Mouse (Mus musculus) CH12.LX (cell line): ENCODE measurements around the gene Mapk9. TPM values are rescaled to one million over a fixed set of nuclear protein-coding genes. Genes with fewer than 3 reads are reported as not detected.

Source experiments
- DNase-seq: peaks from one replicate; pipeline ENCODE4 v3.0.0-alpha.2; 2013; ENCODE audit errors: extremely low read depth
- H3K27ac ChIP-seq: 2 replicates; pipeline ENCODE4 v1.5.1; 2012; ENCODE audit warnings: low read depth, mild to moderate bottlenecking, control low read depth, moderate library complexity; ENCODE audit not compliant: insufficient read depth
- H3K27me3 ChIP-seq: replicated peaks from 2 replicates; pipeline ENCODE3; 2012; ENCODE audit warnings: inconsistent platforms
- H3K36me3 ChIP-seq, 2 experiments: replicated peaks in 1 of 2; 2 replicates each; pipeline versions ENCODE3 to v1.6.1; 2012; ENCODE audit warnings: inconsistent platforms in 1 of 2, low read length in 1 of 2, mild to moderate bottlenecking in 1 of 2, mixed read lengths in 1 of 2, moderate library complexity in 1 of 2; ENCODE audit not compliant: control insufficient read depth in 1 of 2, insufficient read depth in 1 of 2
- H3K4me1 ChIP-seq, 2 experiments: 2 replicates each; pipeline ENCODE4 v1.6.1; 2012; ENCODE audit warnings: inconsistent platforms in 1 of 2, moderate library complexity in 1 of 2; ENCODE audit not compliant: insufficient read depth in 2 of 2, control insufficient read depth in 1 of 2
- H3K4me2 ChIP-seq: 2 replicates; pipeline ENCODE4 v1.6.1; 2012; ENCODE audit warnings: low read depth, mild to moderate bottlenecking, control low read depth; ENCODE audit not compliant: poor library complexity, insufficient read depth, severe bottlenecking
- H3K4me3 ChIP-seq, 3 experiments: fragments of 150-350 bp in 1 of 3; sonication (generic) in 1 of 3; replicated peaks in 1 of 3; 2 replicates each; pipeline versions ENCODE3 to v1.5.1; 2011 to 2012; ENCODE audit warnings: low read depth in 2 of 3, low read length in 2 of 3, mild to moderate bottlenecking in 2 of 3, moderate library complexity in 2 of 3, control low read depth in 1 of 3, improper control_type of control experiment in 1 of 3, inconsistent platforms in 1 of 3, mixed read lengths in 1 of 3; ENCODE audit not compliant: poor library complexity in 1 of 3
- H3K79me2 ChIP-seq: replicated peaks from 2 replicates; pipeline ENCODE4 v1.6.1; 2012; ENCODE audit warnings: mild to moderate bottlenecking, moderate library complexity; ENCODE audit not compliant: control insufficient read depth, poor library complexity, insufficient read depth, severe bottlenecking; ENCODE audit errors: extremely low read depth
- H3K9ac ChIP-seq: 2 replicates; pipeline ENCODE4 v1.6.1; 2012; ENCODE audit warnings: low read depth, mild to moderate bottlenecking, control low read depth, moderate library complexity; ENCODE audit not compliant: insufficient read depth
- H3K9me3 ChIP-seq: replicated peaks from 2 replicates; pipeline ENCODE3; 2012; ENCODE audit warnings: low read length, inconsistent platforms, mixed read lengths
- CHD1 ChIP-seq: IDR thresholded peaks from 2 replicates; pipeline ENCODE4 v1.6.1; 2012; ENCODE audit warnings: low read depth, low read length, improper control_type of control experiment, inconsistent platforms
- CHD2 ChIP-seq: IDR thresholded peaks from 2 replicates; pipeline ENCODE4 v1.6.1; 2011; ENCODE audit warnings: low read length, improper control_type of control experiment
- CTCF ChIP-seq, 2 experiments: IDR thresholded peaks in 1 of 2; conservative IDR thresholded peaks in 1 of 2; 2 replicates each; pipeline ENCODE4 v1.5.1; 2011 to 2012; ENCODE audit warnings: low read depth in 2 of 2, low read length in 2 of 2, improper control_type of control experiment in 1 of 2, inconsistent platforms in 1 of 2, mild to moderate bottlenecking in 1 of 2, moderate library complexity in 1 of 2
- E2F4 ChIP-seq: IDR thresholded peaks from 2 replicates; pipeline ENCODE4 v1.6.1; 2011; ENCODE audit warnings: low read depth, low read length, improper control_type of control experiment; ENCODE audit not compliant: insufficient replicate concordance
- ELF1 ChIP-seq: IDR thresholded peaks from 2 replicates; pipeline ENCODE4 v1.6.1; 2014; ENCODE audit warnings: low read depth, mild to moderate bottlenecking, inconsistent platforms, low read length, improper control_type of control experiment
- EP300 ChIP-seq: IDR thresholded peaks from 2 replicates; pipeline ENCODE4 v1.6.1; 2011; ENCODE audit warnings: low read length, improper control_type of control experiment
- ETS1 ChIP-seq: conservative IDR thresholded peaks from 2 replicates; pipeline ENCODE4 v1.6.1; 2012; ENCODE audit warnings: low read depth, mild to moderate bottlenecking, inconsistent platforms, low read length, improper control_type of control experiment, moderate library complexity
- GABPA ChIP-seq: IDR thresholded peaks from 2 replicates; pipeline ENCODE4 v1.6.1; 2012; ENCODE audit warnings: low read depth, low read length, improper control_type of control experiment, inconsistent platforms; ENCODE audit not compliant: insufficient replicate concordance
- HCFC1 ChIP-seq: IDR thresholded peaks from 2 replicates; pipeline ENCODE4 v1.6.1; 2012; ENCODE audit warnings: low read depth, mild to moderate bottlenecking, inconsistent platforms, low read length, improper control_type of control experiment
- IRF4 ChIP-seq: IDR thresholded peaks from 2 replicates; pipeline ENCODE4 v1.6.1; 2014; ENCODE audit warnings: low read depth, mild to moderate bottlenecking, inconsistent platforms, low read length, improper control_type of control experiment
- JUN ChIP-seq: IDR thresholded peaks from 2 replicates; pipeline ENCODE4 v1.6.1; 2011; ENCODE audit warnings: low read depth, mild to moderate bottlenecking, low read length, improper control_type of control experiment, moderate library complexity; ENCODE audit not compliant: insufficient read depth
- KAT2A ChIP-seq: IDR thresholded peaks from 2 replicates; pipeline ENCODE4 v1.6.1; 2012; ENCODE audit warnings: low read length, improper control_type of control experiment, inconsistent platforms; ENCODE audit not compliant: insufficient replicate concordance
- MAX ChIP-seq: IDR thresholded peaks from 2 replicates; pipeline ENCODE4 v1.6.1; 2011; ENCODE audit warnings: low read length, improper control_type of control experiment
- MAZ ChIP-seq: IDR thresholded peaks from 2 replicates; pipeline ENCODE4 v1.6.1; 2012; ENCODE audit warnings: low read depth, mild to moderate bottlenecking, inconsistent platforms, low read length, improper control_type of control experiment, moderate library complexity
- MXI1 ChIP-seq: IDR thresholded peaks from 2 replicates; pipeline ENCODE4 v1.6.1; 2011; ENCODE audit warnings: mild to moderate bottlenecking, low read depth, low read length, improper control_type of control experiment
- MYC ChIP-seq: IDR thresholded peaks from 2 replicates; pipeline ENCODE4 v1.6.1; 2011; ENCODE audit warnings: low read depth, mild to moderate bottlenecking, improper control_type of control experiment, low read length
- NRF1 ChIP-seq: IDR thresholded peaks from 2 replicates; pipeline ENCODE4 v1.6.1; 2014; ENCODE audit warnings: low read depth, mild to moderate bottlenecking, inconsistent platforms, low read length, improper control_type of control experiment, moderate library complexity
- PAX5 ChIP-seq: IDR thresholded peaks from 2 replicates; pipeline ENCODE4 v1.6.1; 2012; ENCODE audit warnings: low read length, inconsistent platforms, mixed read lengths
- POLR2A ChIP-seq: IDR thresholded peaks from 2 replicates; pipeline ENCODE4 v1.6.1; 2011; ENCODE audit warnings: low read depth, mild to moderate bottlenecking, improper control_type of control experiment, low read length
- POLR2AphosphoS2 ChIP-seq: IDR thresholded peaks from 2 replicates; pipeline ENCODE4 v1.6.1; 2011; ENCODE audit warnings: low read depth, low read length, improper control_type of control experiment
- RAD21 ChIP-seq: IDR thresholded peaks from 2 replicates; pipeline ENCODE4 v1.6.1; 2011; ENCODE audit warnings: low read depth, mild to moderate bottlenecking, low read length, improper control_type of control experiment, moderate library complexity
- RCOR1 ChIP-seq: conservative IDR thresholded peaks from 2 replicates; pipeline ENCODE4 v1.6.1; 2012; ENCODE audit warnings: low read depth, mild to moderate bottlenecking, inconsistent platforms, low read length, improper control_type of control experiment
- TBP ChIP-seq: conservative IDR thresholded peaks from 2 replicates; pipeline ENCODE4 v1.6.1; 2011; ENCODE audit warnings: low read depth, low read length, improper control_type of control experiment
- TCF12 ChIP-seq: IDR thresholded peaks from 2 replicates; pipeline ENCODE4 v1.6.1; 2014; ENCODE audit warnings: low read depth, mild to moderate bottlenecking, inconsistent platforms, low read length, improper control_type of control experiment
- UBTF ChIP-seq: IDR thresholded peaks from 2 replicates; pipeline ENCODE4 v1.6.1; 2012; ENCODE audit warnings: low read depth, mild to moderate bottlenecking, inconsistent platforms, low read length, improper control_type of control experiment, moderate library complexity
- USF2 ChIP-seq: conservative IDR thresholded peaks from 2 replicates; pipeline ENCODE4 v1.6.1; 2011; ENCODE audit warnings: low read depth, low read length, improper control_type of control experiment
- ZC3H11A ChIP-seq: IDR thresholded peaks from 2 replicates; pipeline ENCODE4 v1.6.1; 2012; ENCODE audit warnings: low read depth, mild to moderate bottlenecking, inconsistent platforms, low read length, improper control_type of control experiment
- ZMIZ1 ChIP-seq: IDR thresholded peaks from 2 replicates; pipeline ENCODE4 v1.6.1; 2012; ENCODE audit warnings: low read depth, mild to moderate bottlenecking, inconsistent platforms, low read length, improper control_type of control experiment
- ZNF384 ChIP-seq: IDR thresholded peaks from 2 replicates; pipeline ENCODE4 v1.6.1; 2012; ENCODE audit warnings: low read depth, low read length, improper control_type of control experiment, inconsistent platforms
- dilution Hi-C: fragments of 300-500 bp; cut with MboI; formaldehyde crosslinking; loops from 2 replicates; pipeline ENCODE4 v1.14.3; 2020; ENCODE audit warnings: low sequenced_read_pairs; ENCODE audit not compliant: extremely low pct_unique_long_range_greater_than_20kb, extremely low pct_ligation_motif_present
- in situ Hi-C: fragments of 300-500 bp; cut with MboI; formaldehyde crosslinking; loops from 3 replicates; pipeline ENCODE4 v1.14.3; 2019; ENCODE audit warnings: low sequenced_read_pairs, low pct_ligation_motif_present, low pct_unique_long_range_greater_than_20kb, mixed read lengths
- polyA plus RNA-seq: library from polyadenylated mRNA; unstranded; fragments of >175 nt; gene quantifications from 2 replicates; pipeline ENCODE4 v1.2.1, GENCODE M21; 2012; ENCODE audit warnings: low read depth; ENCODE audit not compliant: insufficient read length
- total RNA-seq, 2 experiments: library from RNA; depleted of rRNA; stranded (reverse); fragments of 300-350 nt in 1 of 2; fragments of >200 nt in 1 of 2; gene quantifications; 2 replicates each; pipeline ENCODE4 v1.2.3; 2012 to 2014

Gene Mapk9
- total and polyA plus RNA-seq, 3 experiments = 22.0 to 36.8 (median 29.3) TPM

- Histone ChIP-seq H3K4me3 (no peak overlapping the region), H3K4me2 (no peak overlapping the region), H3K9ac (no peak overlapping the region), H3K4me1 (no peaks in the 10 kb centered on the region), H3K27ac (no peak overlapping the region), H3K36me3 (no peaks in the 10 kb centered on the region), H3K9me3 (no peaks in the 10 kb centered on the region), H3K27me3 (peaks cover 85% of the 10 kb centered on the region), H3K79me2 (no peaks in the 10 kb centered on the region)
- dilution Hi-C loops = no loop called here
- no peak for DNase-seq
- TF ChIP-seq ELF1 = no peak
- TF ChIP-seq USF2 = no peak
- TF ChIP-seq ZC3H11A = no peak
- TF ChIP-seq HCFC1 = no peak
- no peak for TF ChIP-seq TBP
- TF ChIP-seq PAX5 = no peak
- TF ChIP-seq RCOR1 = no peak
- no peak for TF ChIP-seq UBTF
- no peak for TF ChIP-seq MAZ
- TF ChIP-seq CTCF (conservative IDR thresholded peaks at IDR 0.05 in 1 of 2, IDR thresholded peaks at IDR 0.05 in 1 of 2; ENCODE audit: low read depth in 2 of 2, low read length in 2 of 2) = no peak
- no peak for TF ChIP-seq MXI1
- TF ChIP-seq MAX = no peak
- no peak for TF ChIP-seq CHD1
- TF ChIP-seq KAT2A = no peak
- TF ChIP-seq POLR2A = no peak
- no peak for TF ChIP-seq POLR2AphosphoS2
- TF ChIP-seq TCF12 = no peak
- no peak for TF ChIP-seq JUN
- TF ChIP-seq CHD2 = no peak
- no peak for TF ChIP-seq EP300
- in situ Hi-C loops = no loop called here
Measured at GRCm38 (mm10) chr11:49931853-49932252, 85.3 kb downstream of the Mapk9 start.

DNA sequence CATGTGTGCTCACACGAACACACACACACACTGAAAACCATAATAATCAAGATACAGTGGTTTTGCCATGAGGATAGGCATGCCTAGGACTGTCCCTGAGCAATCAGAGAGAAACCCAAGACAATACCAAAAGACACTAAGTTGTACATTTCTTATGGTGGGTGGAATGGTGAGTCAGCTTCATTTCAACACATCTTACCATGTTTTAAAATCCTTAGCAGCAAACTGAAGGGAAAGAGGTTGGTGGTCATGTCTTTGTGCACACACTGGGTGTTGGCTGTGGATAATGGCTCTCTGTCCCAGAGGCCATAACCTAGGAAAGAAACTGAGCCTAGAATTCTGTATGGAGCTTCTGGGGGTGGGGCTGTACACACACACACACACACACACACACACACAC, 87.3 kb downstream of the Mapk9 start:
- no peaks in the 10 kb centered on the region for H3K4me1 ChIP-seq
- dilution Hi-C loops = no loop called here
- in situ Hi-C loops = no loop called here
- no peak for DNase-seq
- H3K27ac ChIP-seq = no peak overlapping the region
- H3K36me3 ChIP-seq = no peaks in the 10 kb centered on the region
- H3K27me3 ChIP-seq = peaks cover 85% of the 10 kb centered on the region
- H3K4me3 ChIP-seq = no peak overlapping the region
- peaks cover 5% of the 10 kb centered on the region for H3K9me3 ChIP-seq
- TF ChIP-seq USF2 (no peak), ZMIZ1 (no peak), ZNF384 (no peak), POLR2AphosphoS2 (no peak), TCF12 (no peak), MAZ (no peak), ETS1 (no peak), CHD1 (no peak), RAD21 (no peak), IRF4 (no peak), HCFC1 (no peak), UBTF (no peak), KAT2A (no peak), NRF1 (no peak), E2F4 (no peak), GABPA (no peak), MYC (no peak)
- no peak overlapping the region for H3K4me2 ChIP-seq
- H3K79me2 ChIP-seq = no peaks in the 10 kb centered on the region
- H3K9ac ChIP-seq = no peak overlapping the region
